Mouse (Mus musculus) hindbrain, embryonic 11.5 days (tissue): ENCODE results near the gene Thumpd1. TPM values are rescaled to one million over a fixed set of nuclear protein-coding genes. Genes with fewer than 3 reads are reported as not detected.

Experiments used
- ATAC-seq: fragments of 200-750 bp; cut with Nextera tagmentation; 2 replicates; pipeline ENCODE4 v1.8.0; 2017; ENCODE audit warnings: mild to moderate bottlenecking, moderate TSS enrichment, moderate library complexity; ENCODE audit not compliant: low FRiP score
- DNase-seq: peaks from one replicate; pipeline ENCODE4 v3.0.0-alpha.2; 2015; ENCODE audit warnings: low spot score
- H3K27ac ChIP-seq: fragments of 300-500 bp; sonication (generic); 2 replicates; pipeline ENCODE4 v1.5.1; 2014; ENCODE audit warnings: mild to moderate bottlenecking, low read depth, low read length
- H3K27me3 ChIP-seq: fragments of 300-500 bp; sonication (generic); 2 replicates; pipeline ENCODE4 v1.6.1; 2014; ENCODE audit warnings: mild to moderate bottlenecking, low read length, moderate library complexity, mixed read lengths; ENCODE audit not compliant: control insufficient read depth, insufficient read depth
- H3K36me3 ChIP-seq: fragments of 300-500 bp; sonication (generic); 2 replicates; pipeline ENCODE4 v1.6.1; 2014; ENCODE audit warnings: mild to moderate bottlenecking, low read length, moderate library complexity, mixed read lengths; ENCODE audit not compliant: control insufficient read depth, insufficient read depth
- H3K4me1 ChIP-seq: fragments of 300-500 bp; sonication (generic); replicated peaks from 2 replicates; pipeline ENCODE4 v1.6.1; 2014; ENCODE audit warnings: low read length, mixed read lengths; ENCODE audit not compliant: control insufficient read depth, insufficient read depth
- H3K4me2 ChIP-seq: fragments of 300-500 bp; sonication (generic); replicated peaks from 2 replicates; pipeline ENCODE4 v1.6.1; 2014; ENCODE audit warnings: mild to moderate bottlenecking, low read depth, low read length
- H3K4me3 ChIP-seq: fragments of 300-500 bp; sonication (generic); 2 replicates; pipeline ENCODE4 v1.5.1; 2014; ENCODE audit warnings: low read depth, low read length
- H3K9ac ChIP-seq: fragments of 300-500 bp; sonication (generic); 2 replicates; pipeline ENCODE4 v1.6.1; 2014; ENCODE audit warnings: low read depth, low read length
- H3K9me3 ChIP-seq: fragments of 300-500 bp; sonication (generic); 2 replicates; pipeline ENCODE4 v1.6.1; 2016; ENCODE audit warnings: low read length; ENCODE audit not compliant: control insufficient read depth
- WGBS: fragments of 180-500 bp; shearing (Covaris S2); extraction: QIAGEN DNeasy Blood & Tissue Kit; methylation state at CpG from one replicate; pipeline ENCODE4 v1.1.7; 2014; 5-methylcytosine and 5-hydroxymethylcytosine counted together
- polyA plus RNA-seq: library from polyadenylated mRNA; unstranded; fragments of >200 nt; fragmentation: Nextera tagmentation; extraction: Ambion mirVana; gene quantifications from 2 replicates; pipeline ENCODE4 v1.2.1, GENCODE M21; 2014

Gene Thumpd1
- polyA plus RNA-seq, 1 experiment from 2014 or later, result 89.7 TPM

GRCm38 (mm10) chr7:119692302-119692701, 28.3 kb downstream of the Thumpd1 start:
- Histone ChIP-seq H3K9me3 (no peaks in the 10 kb centered on the region), H3K4me1 (no peaks in the 10 kb centered on the region), H3K36me3 (no peaks in the 10 kb centered on the region), H3K9ac (no peak overlapping the region), H3K27ac (no peak overlapping the region), H3K27me3 (no peaks in the 10 kb centered on the region), H3K4me2 (no peak overlapping the region), H3K4me3 (no peak overlapping the region)
- WGBS, result 85% methylated on average over 4 of the region's 4 CpGs
- no peak for DNase-seq
- ATAC-seq, result no peak

DNA sequence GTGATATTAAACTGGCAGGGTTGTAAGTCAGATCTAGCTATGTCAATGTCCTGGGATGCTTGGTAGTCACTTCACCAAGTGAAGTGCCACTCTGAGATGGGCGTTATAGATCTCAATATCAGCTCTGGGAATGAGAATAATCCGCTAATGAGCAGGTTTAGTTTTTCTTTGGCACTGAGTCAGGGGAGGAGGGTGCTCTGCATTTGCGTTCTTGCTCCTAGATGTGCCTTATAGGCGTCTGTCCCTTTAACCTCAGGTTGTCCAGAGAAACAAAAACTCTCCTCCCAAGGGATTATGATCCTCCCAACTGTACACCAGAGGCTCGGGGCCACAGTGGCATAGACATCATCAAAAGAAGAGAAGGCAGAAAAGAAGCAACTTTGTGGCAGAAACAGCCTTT, 30.9 kb downstream of the Thumpd1 start, which contains the start of gene Acsm4:
Acsm4 (plus strand) TSS at position 301 of the 400 bp plus-strand sequence.
- Histone ChIP-seq H3K4me2 (no peak within 1 kb of the TSS), H3K9ac (no peak within 1 kb of the TSS), H3K36me3 (no peaks in the 10 kb centered on the region), H3K9me3 (no peaks in the 10 kb centered on the region), H3K4me1 (no peaks in the 10 kb centered on the region), H3K4me3 (no peak within 1 kb of the TSS), H3K27ac (no peak within 1 kb of the TSS), H3K27me3 (no peaks in the 10 kb centered on the region)
- ATAC-seq, result no peak
- 76% methylated on average over 5 of the region's 5 CpGs for WGBS
- DNase-seq, result no peak

DNA sequence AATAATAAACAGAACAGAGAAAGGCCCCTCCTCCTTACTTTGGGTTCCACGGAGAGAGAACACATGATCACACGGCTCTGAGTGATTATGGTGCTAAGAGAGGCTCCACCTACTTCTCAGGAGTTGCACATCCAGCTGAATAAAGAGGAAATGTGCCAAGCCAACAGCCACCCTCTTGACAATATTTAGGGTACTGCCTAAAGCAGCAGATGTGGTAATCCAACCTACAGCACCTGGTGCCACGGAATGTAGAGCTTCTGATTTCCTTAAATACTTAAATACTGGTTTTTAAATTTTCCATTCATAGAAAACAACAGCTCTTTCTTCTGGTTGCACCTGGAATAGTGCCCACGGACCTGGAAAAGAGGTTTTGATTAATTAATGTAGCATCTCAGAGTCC, 37.9 kb downstream of the Thumpd1 start:
- Histone ChIP-seq H3K4me1 (no peaks in the 10 kb centered on the region), H3K27me3 (no peaks in the 10 kb centered on the region), H3K27ac (no peak overlapping the region), H3K9ac (no peak overlapping the region), H3K4me2 (no peak overlapping the region), H3K9me3 (no peaks in the 10 kb centered on the region), H3K4me3 (no peak overlapping the region), H3K36me3 (no peaks in the 10 kb centered on the region)
- ATAC-seq (no peak), DNase-seq (no peak)
- WGBS, result 76% methylated on average over 4 of the region's 4 CpGs

GRCm38 (mm10) chr7:119680107-119680506, 40.5 kb downstream of the Thumpd1 start:
- no peaks in the 10 kb centered on the region for H3K27me3 ChIP-seq
- DNase-seq (no peak), ATAC-seq (no peak)
- WGBS, result 70% methylated on average over 8 of the region's 8 CpGs
- no peak overlapping the region for H3K27ac ChIP-seq
- H3K9ac ChIP-seq, result no peak overlapping the region
- no peak overlapping the region for H3K4me3 ChIP-seq
- H3K4me1 ChIP-seq, result no peaks in the 10 kb centered on the region
- H3K4me2 ChIP-seq, result no peak overlapping the region
- no peaks in the 10 kb centered on the region for H3K9me3 ChIP-seq
- H3K36me3 ChIP-seq, result no peaks in the 10 kb centered on the region

- Histone ChIP-seq H3K4me1 (no peaks in the 10 kb centered on the region), H3K27ac (no peak overlapping the region), H3K36me3 (no peaks in the 10 kb centered on the region), H3K9me3 (no peaks in the 10 kb centered on the region), H3K4me2 (no peak overlapping the region), H3K27me3 (no peaks in the 10 kb centered on the region), H3K4me3 (no peak overlapping the region), H3K9ac (no peak overlapping the region)
- WGBS, result 22% methylated on average over 6 of the region's 6 CpGs
- peak; percentile 75 for DNase-seq
- peak; percentile 57; the same call in 1 of the 2 replicates for ATAC-seq
Observed at GRCm38 (mm10) chr7:119673465-119673864, 47.1 kb downstream of the Thumpd1 start.

DNA sequence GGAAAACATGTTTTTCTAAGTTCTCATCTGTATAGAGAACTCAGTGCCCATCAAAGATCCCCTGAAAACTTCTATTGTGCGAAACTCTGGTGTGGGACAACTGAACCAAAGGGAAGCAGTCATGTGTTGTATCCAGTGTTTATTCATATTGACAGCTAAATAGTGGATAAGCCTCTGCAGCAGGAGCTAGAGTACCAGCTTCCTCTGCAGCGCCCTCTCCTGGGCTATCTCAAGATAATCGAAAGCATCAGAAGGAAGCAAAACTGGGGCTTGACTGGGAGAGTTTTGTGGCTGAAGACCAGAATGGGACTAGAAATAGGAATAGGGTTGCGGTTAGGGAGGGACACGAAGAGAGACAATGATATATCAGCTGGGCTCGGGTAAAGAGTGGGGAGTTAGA, 49.7 kb downstream of the Thumpd1 start:
- H3K4me3 ChIP-seq, result no peak overlapping the region
- no peaks in the 10 kb centered on the region for H3K27me3 ChIP-seq
- WGBS, result 53% methylated on average over 6 of the region's 6 CpGs
- no peak overlapping the region for H3K4me2 ChIP-seq
- H3K4me1 ChIP-seq, result no peaks in the 10 kb centered on the region
- no peaks in the 10 kb centered on the region for H3K36me3 ChIP-seq
- no peak overlapping the region for H3K27ac ChIP-seq
- no peak overlapping the region for H3K9ac ChIP-seq
- ATAC-seq, result no peak
- peak; percentile 24 for DNase-seq
- no peaks in the 10 kb centered on the region for H3K9me3 ChIP-seq

- no peak overlapping the region for H3K9ac ChIP-seq
- H3K4me2 ChIP-seq, result no peak overlapping the region
- no peak for DNase-seq
- H3K9me3 ChIP-seq, result no peaks in the 10 kb centered on the region
- no peaks in the 10 kb centered on the region for H3K27me3 ChIP-seq
- no peak overlapping the region for H3K27ac ChIP-seq
- H3K4me3 ChIP-seq, result no peak overlapping the region
- 81% methylated on average over 5 of the region's 5 CpGs for WGBS
- no peaks in the 10 kb centered on the region for H3K4me1 ChIP-seq
- H3K36me3 ChIP-seq, result no peaks in the 10 kb centered on the region
- ATAC-seq, result no peak
Observed at GRCm38 (mm10) chr7:119670395-119670794, 50.2 kb downstream of the Thumpd1 start.

DNA sequence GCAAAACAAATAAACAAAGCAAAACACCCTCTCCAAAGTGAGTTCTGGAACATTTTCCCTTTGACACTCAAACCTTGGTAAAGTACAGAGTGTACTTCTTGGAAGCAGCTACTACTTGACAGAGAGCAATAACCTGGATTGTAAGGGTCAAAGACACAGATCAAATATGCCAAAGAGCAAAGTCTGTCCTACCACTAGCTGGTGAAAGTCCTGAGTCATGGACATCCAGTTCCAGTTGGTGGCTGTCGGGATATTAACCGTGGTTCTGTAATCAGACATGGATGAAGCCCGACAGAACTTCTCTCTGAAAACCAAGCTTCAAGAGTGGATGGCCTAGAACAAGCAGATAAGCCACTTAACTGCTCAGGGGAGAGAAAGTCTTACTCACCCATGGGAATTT, 52.7 kb downstream of the Thumpd1 start:
- no peaks in the 10 kb centered on the region for H3K9me3 ChIP-seq

More for the DNA sequence above, 52.7 kb downstream of the Thumpd1 start:
- Histone ChIP-seq H3K27ac (no peak overlapping the region), H3K4me2 (no peak overlapping the region), H3K4me3 (no peak overlapping the region), H3K36me3 (no peaks in the 10 kb centered on the region), H3K4me1 (no peaks in the 10 kb centered on the region), H3K9ac (no peak overlapping the region), H3K27me3 (no peaks in the 10 kb centered on the region)
- no peak for DNase-seq
- whole genome bisulfite sequencing, result 95% methylated on average over 3 of the region's 3 CpGs
- ATAC-seq, result no peak
